Mouse (Mus musculus): Measurements from ENCODE around the gene Glis3.

DNA sequence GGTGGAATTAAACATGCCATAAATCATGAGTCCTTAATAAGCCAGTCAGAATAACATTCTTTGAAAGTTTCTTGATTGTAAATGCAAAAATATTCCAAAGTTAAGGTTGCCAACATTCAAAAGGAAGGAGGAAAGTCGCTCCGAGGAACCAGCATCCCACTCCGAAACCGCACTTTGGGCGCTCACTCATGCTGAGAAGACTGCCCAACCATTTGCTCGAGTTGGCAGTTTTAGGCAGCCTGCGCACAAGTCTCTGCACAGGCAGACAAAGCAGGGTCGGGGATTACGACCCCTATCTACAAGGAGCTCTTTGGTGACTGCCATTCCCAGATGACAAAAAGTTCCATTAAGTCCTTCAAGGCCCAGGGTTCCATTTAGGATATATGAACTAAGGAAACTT lies 298.4 kb downstream of the Glis3 start:
- TF ChIP-seq POLR2A (IDR thresholded peaks at IDR 0.05; ENCODE audit: borderline replicate concordance, extremely low read depth, low read depth, low read length) = no peak
- no peak for TF ChIP-seq CTCF (IDR thresholded peaks at IDR 0.05; ENCODE audit: insufficient read depth, low read length)

All from lung, adult 2 months (tissue).